Mouse (Mus musculus): ENCODE results near the gene Cntn4. TPM values are rescaled to one million over a fixed set of nuclear protein-coding genes. Genes with fewer than 3 reads are reported as not detected.

Cntn4 gene
- total RNA-seq, 2 experiments from 2014 or later: 5.8 to 6.1 TPM

GRCm38 (mm10) chr6:106621188-106621749 is 943.8 kb downstream of the Cntn4 start:
- no peak for DNase-seq (ENCODE audit: low spot score in 2 of 2)

- no peak for DNase-seq (ENCODE audit: low spot score in 2 of 2)
Measured at GRCm38 (mm10) chr6:106643026-106643425, 965.6 kb downstream of the Cntn4 start.

- peak in 1 of 2 experiments; percentile 5 for DNase-seq (ENCODE audit: low spot score in 2 of 2)
Measured at GRCm38 (mm10) chr6:106645496-106646211, 968.2 kb downstream of the Cntn4 start.

GRCm38 (mm10) chr6:106646945-106647344 is 969.5 kb downstream of the Cntn4 start:
- DNase-seq (ENCODE audit: low spot score in 2 of 2): no peak

- DNase-seq (ENCODE audit: low spot score in 2 of 2): peak; percentile 12 to 27
Measured at GRCm38 (mm10) chr6:106663780-106664651, 986.6 kb downstream of the Cntn4 start.

- no peak for DNase-seq (ENCODE audit: low spot score in 2 of 2)
Measured at GRCm38 (mm10) chr6:106675581-106675980, 998.1 kb downstream of the Cntn4 start.

- no peak for DNase-seq (ENCODE audit: low spot score in 2 of 2)
Measured at GRCm38 (mm10) chr6:106701931-106702330, 1024.5 kb downstream of the Cntn4 start.

GRCm38 (mm10) chr6:106705506-106706035 is 1028.1 kb downstream of the Cntn4 start:
- no peak for DNase-seq (ENCODE audit: low spot score in 2 of 2)

- no peak for DNase-seq (ENCODE audit: low spot score in 2 of 2)
Measured at GRCm38 (mm10) chr6:106725642-106726041, 1048.2 kb downstream of the Cntn4 start.

- no peak for DNase-seq (ENCODE audit: low spot score in 2 of 2)
Measured at GRCm38 (mm10) chr6:106726078-106726477, 1048.6 kb downstream of the Cntn4 start.

GRCm38 (mm10) chr6:106727703-106728102 is 1050.2 kb downstream of the Cntn4 start:
- DNase-seq (ENCODE audit: low spot score in 2 of 2): no peak

GRCm38 (mm10) chr6:106729682-106730314 is 1052.3 kb downstream of the Cntn4 start:
- DNase-seq (ENCODE audit: low spot score in 2 of 2): no peak

- DNase-seq (ENCODE audit: low spot score in 2 of 2): no peak
Measured at GRCm38 (mm10) chr6:106732563-106732962, 1055.1 kb downstream of the Cntn4 start.

- DNase-seq (ENCODE audit: low spot score in 2 of 2): no peak
Measured at GRCm38 (mm10) chr6:106738229-106738628, 1060.8 kb downstream of the Cntn4 start.

- no peak for DNase-seq (ENCODE audit: low spot score in 2 of 2)
Measured at GRCm38 (mm10) chr6:106740244-106740825, 1062.9 kb downstream of the Cntn4 start.

- no peak for DNase-seq (ENCODE audit: low spot score in 2 of 2)
Measured at GRCm38 (mm10) chr6:106743556-106744233, 1066.2 kb downstream of the Cntn4 start.

- no peak for DNase-seq (ENCODE audit: low spot score in 2 of 2)
Measured at GRCm38 (mm10) chr6:106745673-106746394, 1068.4 kb downstream of the Cntn4 start.

- DNase-seq (ENCODE audit: low spot score in 2 of 2): no peak
Measured at GRCm38 (mm10) chr6:106747251-106747650, 1069.8 kb downstream of the Cntn4 start.

- DNase-seq (ENCODE audit: low spot score in 2 of 2): no peak
Measured at GRCm38 (mm10) chr6:106747804-106748203, 1070.3 kb downstream of the Cntn4 start.

All from adrenal gland, postnatal 4 days (tissue).